ENCODE assay signal across 8 mouse cellular contexts in the genomic region with DNA sequence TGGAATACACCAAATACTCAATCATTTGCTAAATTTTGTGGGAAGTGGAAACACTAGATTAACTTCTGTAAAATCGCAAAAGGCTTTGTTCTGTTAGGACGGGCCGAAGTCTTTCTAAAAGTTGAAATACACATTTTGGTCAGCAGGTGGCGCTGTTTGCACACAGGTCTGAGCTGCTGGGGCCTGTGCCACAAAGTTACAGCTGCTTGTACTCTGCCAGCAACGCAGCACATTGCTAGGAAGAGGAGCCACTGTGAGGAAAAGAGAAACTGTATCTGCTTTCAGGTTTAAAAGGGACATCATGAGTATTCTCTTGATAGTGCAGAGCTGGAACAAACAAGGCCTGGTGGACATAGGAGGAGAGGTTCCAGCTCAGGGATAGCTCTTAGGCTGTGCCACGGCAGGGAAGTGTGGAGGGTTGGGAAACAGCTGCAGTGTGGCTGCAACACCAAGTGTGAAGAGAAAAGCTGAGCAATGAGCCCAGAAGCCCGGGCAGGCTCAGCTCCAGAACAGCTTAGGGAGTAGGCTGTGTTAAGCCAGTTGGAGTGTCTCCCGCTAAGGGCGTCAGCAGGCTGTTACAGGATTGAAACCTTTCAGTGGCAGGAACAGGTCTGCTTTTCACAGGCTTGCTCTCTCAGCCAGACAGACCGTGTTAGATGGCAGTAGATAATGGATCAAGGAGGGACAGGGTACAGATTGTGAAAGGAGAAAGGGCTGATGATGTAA. TPM values are rescaled to one million over a fixed set of nuclear protein-coding genes. Genes with fewer than 3 reads are reported as not detected.
A peak's percentile ranks its signal among the peaks of the same experiment; 100 is the strongest.
DNase-seq lines count a peak whose midpoint lies in the region; ATAC-seq and TF ChIP-seq lines count a peak whose summit lies in the region.

No protein-coding gene starts in this region.

- peak overlapping the region; percentile 46 for H3K4me3 ChIP-seq in gastrocnemius, adult 2 months
- H3K4me3 ChIP-seq in hindbrain, embryonic 16.5 days (ENCODE audit: low read length) = no peak overlapping the region

- H3K27me3 ChIP-seq in hindbrain, embryonic 16.5 days (replicated peaks; ENCODE audit: control insufficient read depth, insufficient read depth, low read length) = no peaks in the 10 kb centered on the region

- H3K36me3 ChIP-seq in hindbrain, embryonic 16.5 days (ENCODE audit: control insufficient read depth, insufficient read depth, low read length) = peaks cover 2% of the 10 kb centered on the region; the same call in 1 of the 2 replicates

- intact Hi-C loops in gastrocnemius, adult 2 months (cut with DNase I) = loop anchor here (1.0 to 5.0 kb wide), 3 partner anchors 23 to 58 kb away; no protein-coding TSS in a partner anchor

- ATAC-seq in common myeloid progenitor, adult 5-6 weeks (replicated peaks; ENCODE audit: low read depth, poor library complexity, severe bottlenecking) = peak; percentile 62
- peak; percentile 74 for ATAC-seq in hindbrain, embryonic 16.5 days

- DNase-seq in ZHBTc4 (ENCODE audit: low read depth, low spot score) = peak; percentile 87
- DNase-seq in gastrocnemius, adult 2 months = peak; percentile 91
- peak; percentile 89 to 93 for DNase-seq in left cerebral cortex, adult 18-20 months (ENCODE audit: low spot score in 2 of 2)
- peak; percentile 86 to 89 for DNase-seq in lung, postnatal 4 days
- peak; percentile 81 for DNase-seq in right cerebral cortex, postnatal 14 days
- DNase-seq in urinary bladder, postnatal 25 days (ENCODE audit: low spot score) = peak; percentile 87

- 34% methylated on average over 10 of the region's 10 CpGs for WGBS in hindbrain, embryonic 16.5 days

- TF ChIP-seq CTCF in gastrocnemius, adult 2 months (IDR thresholded peaks at IDR 0.05) = peak; percentile 96

- no peaks in the 10 kb centered on the region for H3K9me3 ChIP-seq in hindbrain, embryonic 16.5 days (ENCODE audit: control insufficient read depth, low read length)

- H3K4me1 ChIP-seq in hindbrain, embryonic 16.5 days (ENCODE audit: control insufficient read depth, insufficient read depth, low read depth, low read length) = peaks cover 9% of the 10 kb centered on the region

- H3K4me2 ChIP-seq in hindbrain, embryonic 16.5 days (ENCODE audit: low read length) = no peak overlapping the region

- peak overlapping the region; percentile 88 for H3K27ac ChIP-seq in gastrocnemius, adult 2 months
- H3K27ac ChIP-seq in hindbrain, embryonic 16.5 days (ENCODE audit: low read depth, low read length) = no peak overlapping the region

- no peak overlapping the region for H3K9ac ChIP-seq in hindbrain, embryonic 16.5 days (ENCODE audit: low read depth, low read length)

RNA-seq across cellular contexts. Expression of a gene that starts 5.0 kb away (rescaled TPM):
- total RNA-seq in common myeloid progenitor, adult 5-6 weeks (2017) = 43.7 and 48.9 TPM in 2 replicates
- total RNA-seq in gastrocnemius, adult 2 months (2021) = 10 to 100 TPM; 42.0 to 57.7 TPM
- polyA plus RNA-seq in hindbrain, embryonic 16.5 days (2015; fragmentation: Nextera tagmentation; extraction: Ambion mirVana) = 76.5 and 83.2 TPM in 2 replicates
- 10 to 100 TPM; 46.9 to 57.8 TPM for total RNA-seq in left cerebral cortex, adult 18-20 months (2021)

RNA-seq across cellular contexts. Expression of a gene that starts 6.8 kb away (rescaled TPM):
- total RNA-seq in common myeloid progenitor, adult 5-6 weeks (2017) = 21.0 and 23.4 TPM in 2 replicates
- 10 to 100 TPM in 1 of 2 experiments, 1 to 10 TPM in 1; 6.3 to 11.6 TPM for total RNA-seq in gastrocnemius, adult 2 months (2021)
- polyA plus RNA-seq in hindbrain, embryonic 16.5 days (2015; fragmentation: Nextera tagmentation; extraction: Ambion mirVana) = 1.5 and 1.6 TPM in 2 replicates
- under 1 TPM; 0.21 to 0.23 TPM for total RNA-seq in left cerebral cortex, adult 18-20 months (2021)

RNA-seq across cellular contexts. Expression of a gene that starts 9.4 kb away (rescaled TPM):
- total RNA-seq in common myeloid progenitor, adult 5-6 weeks (2017) = not detected in 2 replicates
- 100 to 1,000 TPM in 1 of 2 experiments, 10 to 100 TPM in 1; 53.0 to 125 TPM for total RNA-seq in gastrocnemius, adult 2 months (2021)
- not detected in 2 replicates for polyA plus RNA-seq in hindbrain, embryonic 16.5 days (2015; fragmentation: Nextera tagmentation; extraction: Ambion mirVana)
- total RNA-seq in left cerebral cortex, adult 18-20 months (2021) = not detected

RNA-seq across cellular contexts. Expression of a gene that starts 33.2 kb away (rescaled TPM):
- 20.6 and 24.7 TPM in 2 replicates for total RNA-seq in common myeloid progenitor, adult 5-6 weeks (2017)
- 1 to 10 TPM; 2.0 to 3.8 TPM for total RNA-seq in gastrocnemius, adult 2 months (2021)
- 26.1 and 27.8 TPM in 2 replicates for polyA plus RNA-seq in hindbrain, embryonic 16.5 days (2015; fragmentation: Nextera tagmentation; extraction: Ambion mirVana)
- total RNA-seq in left cerebral cortex, adult 18-20 months (2021) = 1 to 10 TPM; 8.2 to 8.5 TPM

RNA-seq across cellular contexts. Expression of a gene that starts 54.7 kb away (rescaled TPM):
- total RNA-seq in common myeloid progenitor, adult 5-6 weeks (2017) = not detected in 2 replicates
- total RNA-seq in gastrocnemius, adult 2 months (2021) = under 1 TPM; 0.28 to 0.41 TPM
- 3.0 and 4.5 TPM in 2 replicates for polyA plus RNA-seq in hindbrain, embryonic 16.5 days (2015; fragmentation: Nextera tagmentation; extraction: Ambion mirVana)
- total RNA-seq in left cerebral cortex, adult 18-20 months (2021) = 10 to 100 TPM; 91.9 to 95.9 TPM

Comparison
In these comparisons a context has a peak if more than half of its experiments do, and no peak if none do; other contexts are left out.
1. RNA of a gene that starts 6.8 kb away (total RNA-seq): 21.0 to 23.4 TPM in common myeloid progenitor, adult 5-6 weeks and 6.3 to 11.6 TPM in gastrocnemius, adult 2 months; 0.21 to 0.23 TPM in left cerebral cortex, adult 18-20 months; every median in the first group is over 4 times any median in the second.
2. RNA of a gene that starts 9.4 kb away (total RNA-seq): 53.0 to 125 TPM in gastrocnemius, adult 2 months; not detected in common myeloid progenitor, adult 5-6 weeks and not detected in left cerebral cortex, adult 18-20 months; every median in the first group is over 10 times any median in the second.
3. Peak in every context shown above with its lines, with median percentiles within 50 percentile points of each other: DNase-seq.